Mouse (Mus musculus) lung, embryonic 14.5 days (tissue): ENCODE results near the gene Rec114. TPM values are rescaled to one million over a fixed set of nuclear protein-coding genes. Genes with fewer than 3 reads are reported as not detected.

Source experiments
- ATAC-seq: fragments of 200-750 bp; cut with Nextera tagmentation; 2 replicates; pipeline ENCODE4 v1.8.0; 2017; ENCODE audit warnings: mild to moderate bottlenecking, moderate TSS enrichment, moderate library complexity; ENCODE audit not compliant: insufficient read depth
- DNase-seq: peaks from one replicate; pipeline ENCODE4 v3.0.0-alpha.2; 2015
- H3K27ac ChIP-seq: fragments of 300-500 bp; sonication (generic); 2 replicates; pipeline ENCODE4 v1.5.1; 2014; ENCODE audit warnings: low read depth, mild to moderate bottlenecking, moderate library complexity
- H3K27me3 ChIP-seq: fragments of 300-500 bp; sonication (generic); 2 replicates; pipeline ENCODE4 v1.6.1; 2014; ENCODE audit warnings: low read length, control low read depth; ENCODE audit not compliant: insufficient read depth
- H3K36me3 ChIP-seq: fragments of 300-500 bp; sonication (generic); 2 replicates; pipeline ENCODE4 v1.6.1; 2014; ENCODE audit warnings: control low read depth; ENCODE audit not compliant: insufficient read depth
- H3K4me1 ChIP-seq: fragments of 300-500 bp; sonication (generic); 2 replicates; pipeline ENCODE4 v1.6.1; 2014; ENCODE audit warnings: antibody characterized with exemption, control low read depth; ENCODE audit not compliant: insufficient read depth
- H3K4me2 ChIP-seq: fragments of 300-500 bp; sonication (generic); 2 replicates; pipeline ENCODE4 v1.6.1; 2014; ENCODE audit warnings: mild to moderate bottlenecking
- H3K4me3 ChIP-seq: fragments of 300-500 bp; sonication (generic); 2 replicates; pipeline ENCODE4 v1.5.1; 2014; ENCODE audit warnings: low read depth, low read length
- H3K9ac ChIP-seq: fragments of 300-500 bp; sonication (generic); 2 replicates; pipeline ENCODE4 v1.6.1; 2014
- H3K9me3 ChIP-seq: fragments of 300-500 bp; sonication (generic); 2 replicates; pipeline ENCODE4 v1.6.1; 2016; ENCODE audit warnings: low read depth, low read length, control low read depth
- CTCF ChIP-seq: IDR thresholded peaks from 2 replicates; pipeline ENCODE4 v1.5.1; 2016; ENCODE audit warnings: antibody characterized with exemption, low read depth
- WGBS: fragments of 180-500 bp; shearing (Covaris S2); extraction: QIAGEN DNeasy Blood & Tissue Kit; methylation state at CpG from one replicate; pipeline ENCODE4 v1.1.7; 2014; 5-methylcytosine and 5-hydroxymethylcytosine counted together
- polyA plus RNA-seq: library from polyadenylated mRNA; unstranded; fragments of >200 nt; fragmentation: Nextera tagmentation; extraction: Ambion mirVana; gene quantifications from 2 replicates; pipeline ENCODE4 v1.2.1, GENCODE M21; 2014

The Rec114 gene
- polyA plus RNA-seq, 1 experiment from 2014 or later = 1.5 TPM

DNA sequence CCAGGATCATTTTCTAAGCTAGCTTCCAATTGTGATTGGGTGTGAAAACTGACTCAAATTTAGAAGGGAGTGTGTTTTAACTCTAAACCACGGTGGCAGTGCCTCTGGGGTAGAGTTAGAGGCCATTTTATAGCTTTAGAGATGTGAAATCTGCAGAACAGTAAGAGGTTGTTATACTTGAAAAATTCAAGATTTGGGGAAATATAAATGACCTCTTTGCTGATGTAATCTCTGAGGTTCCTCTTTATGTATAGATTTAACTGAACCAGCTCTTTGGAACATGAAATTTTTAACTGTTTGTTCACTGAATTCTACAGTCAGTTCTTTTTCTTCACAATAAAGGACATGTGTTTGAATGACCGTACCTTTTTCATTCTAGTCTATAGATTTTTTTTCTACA, 113.3 kb downstream of the Rec114 start:
- Histone ChIP-seq H3K36me3 (peaks cover 25% of the 10 kb centered on the region), H3K9ac (no peak overlapping the region), H3K9me3 (no peaks in the 10 kb centered on the region), H3K4me1 (no peaks in the 10 kb centered on the region), H3K4me2 (no peak overlapping the region), H3K27ac (no peak overlapping the region), H3K27me3 (no peaks in the 10 kb centered on the region), H3K4me3 (no peak overlapping the region)
- no peak for TF ChIP-seq CTCF
- DNase-seq = no peak
- no peak for ATAC-seq
- 78% methylated on average over 2 of the region's 2 CpGs for WGBS

DNA sequence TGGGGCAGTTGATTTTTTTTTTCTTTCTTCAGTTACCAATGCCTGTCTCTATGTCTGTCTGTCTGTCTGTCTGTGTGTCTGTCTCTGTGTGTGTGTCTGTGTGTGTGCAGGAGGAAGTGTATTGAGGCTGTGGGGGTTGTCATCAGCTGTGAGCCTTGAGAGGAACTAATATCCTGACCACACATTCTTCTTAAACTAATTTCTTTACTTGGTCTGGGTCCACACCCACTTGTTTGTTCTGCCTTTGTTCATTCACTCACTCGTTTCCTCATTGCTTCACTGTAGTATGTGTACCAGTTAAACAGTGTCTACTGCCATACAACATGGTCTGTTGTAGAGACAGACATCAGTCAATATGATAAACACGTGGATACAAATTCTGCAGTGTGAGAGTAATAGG, 116.6 kb downstream of the Rec114 start:
- H3K27me3 ChIP-seq = no peaks in the 10 kb centered on the region
- H3K36me3 ChIP-seq = peaks cover 28% of the 10 kb centered on the region
- no peak for ATAC-seq
- H3K4me1 ChIP-seq = no peaks in the 10 kb centered on the region
- TF ChIP-seq CTCF = no peak
- H3K9me3 ChIP-seq = no peaks in the 10 kb centered on the region
- no peak overlapping the region for H3K4me3 ChIP-seq
- WGBS = 66% methylated on average over 2 of the region's 2 CpGs
- H3K9ac ChIP-seq = no peak overlapping the region
- no peak for DNase-seq
- H3K4me2 ChIP-seq = no peak overlapping the region
- no peak overlapping the region for H3K27ac ChIP-seq

DNA sequence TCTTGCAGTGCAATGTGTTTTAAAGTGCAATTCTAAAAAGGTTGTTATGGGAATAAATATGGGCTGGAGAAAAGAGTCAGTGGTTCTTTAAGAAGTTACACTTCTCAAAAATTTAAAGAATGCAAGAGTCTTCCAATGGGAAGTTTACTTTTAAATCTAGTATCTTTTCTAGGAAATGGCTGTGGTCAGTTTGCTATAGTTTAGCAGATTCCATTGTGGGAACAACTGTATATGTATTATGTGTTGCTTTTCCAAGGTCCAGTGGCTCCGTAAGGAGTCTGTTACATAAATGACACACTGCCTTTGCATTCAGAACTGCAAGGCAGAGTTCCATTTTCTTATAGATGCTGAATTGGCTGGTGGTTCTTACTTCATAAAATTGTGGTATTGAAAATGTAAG, 120.8 kb downstream of the Rec114 start:
- no peak overlapping the region for H3K4me2 ChIP-seq
- no peak for ATAC-seq

DNA sequence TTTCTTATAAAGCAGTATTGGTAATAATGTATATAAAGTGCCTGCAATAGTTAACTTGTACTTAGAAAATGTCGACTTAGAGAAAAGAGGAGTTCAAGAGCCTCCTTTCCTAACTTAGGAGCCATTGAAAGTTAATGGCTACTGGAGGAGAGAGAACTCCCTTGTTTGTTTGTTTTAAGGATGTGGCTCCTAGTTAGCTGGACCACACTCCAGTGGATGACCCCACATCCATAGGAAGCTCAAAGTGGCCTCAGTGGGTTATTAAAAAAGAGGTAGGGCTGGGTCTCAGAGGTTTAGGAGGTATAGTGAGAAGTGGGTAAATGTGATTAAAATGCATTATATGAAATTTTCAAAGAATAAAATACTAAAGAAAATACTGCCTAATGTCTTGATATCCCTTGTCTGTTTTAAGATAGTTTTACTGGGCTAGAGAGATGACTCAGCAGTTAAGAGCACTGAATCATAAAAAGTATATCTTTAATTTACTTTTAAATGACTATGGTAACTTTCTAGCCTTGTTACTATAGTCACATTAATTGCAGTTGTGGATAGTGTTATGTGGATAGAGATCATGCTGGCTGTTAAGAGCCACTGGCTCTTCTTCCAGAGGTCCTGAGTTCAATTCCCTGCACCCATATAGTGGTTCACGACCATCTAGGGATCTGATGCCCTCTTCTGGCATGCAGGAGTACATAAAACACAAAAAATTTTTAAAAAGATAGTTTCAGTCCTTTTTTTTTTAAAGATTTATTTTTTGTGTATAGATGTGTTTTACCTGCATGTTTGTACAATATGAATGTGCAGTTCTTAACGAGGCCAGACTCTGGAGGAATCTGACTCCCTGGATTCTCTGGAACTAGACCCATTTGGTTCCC, 128.5 kb downstream of the Rec114 start:
- TF ChIP-seq CTCF = 0 out of 2 replicates have a peak, but pooled peaks have one; percentile 7
- DNase-seq (no peak), ATAC-seq (no peak)
- no peak overlapping the region for H3K9ac ChIP-seq
- H3K27ac ChIP-seq = no peak overlapping the region
- no peaks in the 10 kb centered on the region for H3K9me3 ChIP-seq
- no peaks in the 10 kb centered on the region for H3K27me3 ChIP-seq
- 72% methylated on average over 3 of the region's 3 CpGs for WGBS
- no peaks in the 10 kb centered on the region for H3K4me1 ChIP-seq
- H3K4me3 ChIP-seq = no peak overlapping the region
- no peaks in the 10 kb centered on the region for H3K36me3 ChIP-seq
- no peak overlapping the region for H3K4me2 ChIP-seq

More for the DNA sequence above, 120.8 kb downstream of the Rec114 start:
- H3K27ac ChIP-seq = peak overlapping the region; percentile 43; the same call in 1 of the 2 replicates
- no peak for TF ChIP-seq CTCF
- H3K9me3 ChIP-seq = no peaks in the 10 kb centered on the region
- no peak overlapping the region for H3K9ac ChIP-seq
- WGBS = 58% methylated on average over 1 of the region's 1 CpGs
- H3K36me3 ChIP-seq = peaks cover 5% of the 10 kb centered on the region; the same call in 1 of the 2 replicates
- H3K4me1 ChIP-seq = no peaks in the 10 kb centered on the region
- peak; percentile 49 for DNase-seq
- no peaks in the 10 kb centered on the region for H3K27me3 ChIP-seq
- H3K4me3 ChIP-seq = no peak overlapping the region

DNA sequence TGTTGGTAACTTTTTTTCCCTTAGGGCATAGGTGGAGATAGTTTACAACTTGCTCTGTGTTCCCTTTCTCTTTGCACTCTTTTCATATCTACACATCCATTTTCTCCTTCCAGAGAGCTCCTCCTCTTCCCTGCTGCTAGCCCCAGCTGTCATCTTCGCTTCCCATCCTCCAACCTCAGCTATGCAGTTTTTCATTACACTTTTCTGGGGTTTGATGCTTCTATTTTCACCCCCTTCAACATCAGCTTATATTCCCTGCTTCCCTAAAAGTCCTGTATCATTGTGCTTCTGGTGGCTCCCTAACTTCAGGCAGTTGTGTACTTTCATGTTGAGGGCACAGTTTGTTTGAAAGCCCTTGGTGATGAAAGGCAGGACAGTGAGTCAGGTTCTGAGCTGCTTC, 130.0 kb downstream of the Rec114 start:
- Histone ChIP-seq H3K4me1 (no peaks in the 10 kb centered on the region), H3K27me3 (no peaks in the 10 kb centered on the region), H3K4me3 (no peak overlapping the region), H3K4me2 (no peak overlapping the region), H3K27ac (no peak overlapping the region), H3K9ac (no peak overlapping the region), H3K9me3 (no peaks in the 10 kb centered on the region), H3K36me3 (no peaks in the 10 kb centered on the region)
- WGBS = 75% methylated on average over 1 of the region's 1 CpGs
- no peak for TF ChIP-seq CTCF
- DNase-seq (no peak), ATAC-seq (no peak)

Other genes with a start within 250 kb of the Rec114 start
- gene Cd276, start 188.5 kb downstream of the Rec114 start, polyA plus RNA-seq = 51.0 and 55.0 TPM in 2 replicates
- 124 and 140 TPM in 2 replicates for gene Nptn, start 161.7 kb downstream of the Rec114 start, polyA plus RNA-seq
- 0.30 and 0.49 TPM in 2 replicates for gene Hcn4, start 79.4 kb upstream of the Rec114 start, polyA plus RNA-seq